Mouse (Mus musculus) kidney, embryonic 16.5 days (tissue): Measurements from ENCODE around the gene Tmem200a. TPM values are rescaled to one million over a fixed set of nuclear protein-coding genes. Genes with fewer than 3 reads are reported as not detected.

Source experiments
- polyA plus RNA-seq: library from polyadenylated mRNA; unstranded; fragments of >200 nt; fragmentation: Nextera tagmentation; extraction: Ambion mirVana; gene quantifications from 2 replicates; pipeline ENCODE4 v1.2.1, GENCODE M21; 2015

Tmem200a gene
- polyA plus RNA-seq, 1 experiment from 2014 or later, result 3.1 TPM

Other genes with a start within 250 kb of the Tmem200a start
- gene Gm9767, start 797 bp downstream of the Tmem200a start, polyA plus RNA-seq, result not detected in 2 replicates
- not detected in 2 replicates for gene Samd3, start 150.7 kb upstream of the Tmem200a start, polyA plus RNA-seq